Mouse (Mus musculus) embryonic fibroblast, embryonic 13.5 days (primary cell): ENCODE measurements around the gene Serpine1.

Source experiments
- CTCF ChIP-seq: IDR thresholded peaks from 2 replicates; pipeline ENCODE4 v1.5.1; 2011; ENCODE audit warnings: mild to moderate bottlenecking, control low read depth, low read length, moderate library complexity, borderline replicate concordance; ENCODE audit not compliant: insufficient read depth
- POLR2A ChIP-seq: IDR thresholded peaks from 2 replicates; pipeline ENCODE4 v1.6.1; 2011; ENCODE audit warnings: low read depth, mild to moderate bottlenecking, control low read depth, low read length, moderate library complexity

DNA sequence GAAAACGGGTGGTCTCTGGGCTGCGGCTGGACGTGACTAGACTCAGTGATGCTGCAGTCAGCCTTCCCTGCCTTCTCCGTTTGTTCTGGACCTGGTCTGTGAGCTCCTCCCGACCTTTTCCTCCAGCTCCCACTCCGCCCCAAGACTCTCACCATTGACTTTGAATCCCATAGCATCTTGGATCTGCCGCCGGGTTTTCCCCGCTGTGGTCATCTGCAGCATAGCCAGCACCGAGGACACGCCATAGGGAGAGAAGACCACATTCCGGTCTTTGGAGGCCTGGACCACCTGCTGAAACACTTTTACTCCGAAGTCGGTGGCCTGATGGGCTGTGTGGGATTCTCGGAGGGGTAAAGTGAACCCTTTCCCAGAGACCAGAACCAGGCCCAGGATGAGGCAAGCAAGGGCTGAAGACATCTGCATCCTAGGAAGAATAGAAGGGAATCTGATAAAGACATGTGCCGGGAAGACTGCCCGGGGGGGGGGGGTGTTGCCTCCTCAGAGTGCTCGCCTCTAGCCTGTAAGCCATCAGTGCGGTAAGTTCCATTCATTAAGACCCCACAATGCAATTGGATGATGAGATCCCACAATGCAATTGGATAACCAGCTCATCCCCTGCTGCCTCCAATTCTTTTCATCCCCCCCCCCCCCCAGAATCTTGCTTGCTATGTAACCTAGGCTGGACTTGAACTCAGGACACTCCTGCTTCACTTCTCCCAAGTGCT, 1.0 kb downstream of the Serpine1 start:
- peak; percentile 69 for TF ChIP-seq POLR2A
- no peak for TF ChIP-seq CTCF
